Mouse (Mus musculus) kidney, adult 9 months (tissue): ENCODE measurements at regions not wholly inside any gene's neighbourhood (a gene's known extent, or its start where the extent isn't known, plus 50 kb on each side); places are given as distances from the start of the nearest gene placed in this dataset.
A peak's percentile ranks its signal among the peaks of the same experiment; 100 is the strongest.

Experiments
- DNase-seq: peaks from one replicate; pipeline ENCODE4 v3.0.0; 2022

GRCm38 (mm10) chr1:166811341-166812071 is 129.9 kb upstream of the Fmo9 start:
- DNase-seq = no peak

GRCm38 (mm10) chr1:166812072-166812461 is 130.4 kb upstream of the Fmo9 start:
- DNase-seq = no peak

- DNase-seq = no peak
These were observed 131.3 kb upstream of the Fmo9 start for GRCm38 (mm10) chr1:166812920-166813439.

GRCm38 (mm10) chr1:166817927-166818326 is 136.3 kb upstream of the Fmo9 start:
- DNase-seq = no peak

GRCm38 (mm10) chr1:166818682-166819081 is 137.0 kb upstream of the Fmo9 start:
- no peak for DNase-seq

- no peak for DNase-seq
These were observed 137.8 kb upstream of the Fmo9 start for GRCm38 (mm10) chr1:166819420-166819819.

GRCm38 (mm10) chr1:166820050-166820449 is 138.4 kb upstream of the Fmo9 start:
- no peak for DNase-seq

GRCm38 (mm10) chr1:166821146-166821545 is 139.5 kb upstream of the Fmo9 start:
- DNase-seq = no peak

GRCm38 (mm10) chr1:166837299-166837698 is 155.7 kb upstream of the Fmo9 start:
- DNase-seq = no peak

GRCm38 (mm10) chr1:166839833-166840232 is 158.2 kb upstream of the Fmo9 start:
- no peak for DNase-seq

- peak; percentile 40 for DNase-seq
These were observed 157.8 kb upstream of the Fam78b start for GRCm38 (mm10) chr1:166843397-166843877.

GRCm38 (mm10) chr1:166846566-166846965 is 154.7 kb upstream of the Fam78b start:
- no peak for DNase-seq

GRCm38 (mm10) chr1:166847233-166847632 is 154.0 kb upstream of the Fam78b start:
- DNase-seq = no peak

GRCm38 (mm10) chr1:166848015-166848535 is 153.1 kb upstream of the Fam78b start:
- DNase-seq = no peak

- DNase-seq = no peak
These were observed 145.2 kb upstream of the Fam78b start for GRCm38 (mm10) chr1:166855988-166856387.

GRCm38 (mm10) chr1:166866256-166866655 is 135.0 kb upstream of the Fam78b start:
- DNase-seq = no peak

- no peak for DNase-seq
These were observed 130.0 kb upstream of the Fam78b start for GRCm38 (mm10) chr1:166871258-166871657.

GRCm38 (mm10) chr1:166876452-166876851 is 124.8 kb upstream of the Fam78b start:
- DNase-seq = no peak

- DNase-seq = no peak
These were observed 118.0 kb upstream of the Fam78b start for GRCm38 (mm10) chr1:166883215-166883614.

GRCm38 (mm10) chr1:166895945-166896344 is 105.3 kb upstream of the Fam78b start:
- no peak for DNase-seq

GRCm38 (mm10) chr1:166898741-166899140 is 102.5 kb upstream of the Fam78b start:
- no peak for DNase-seq

GRCm38 (mm10) chr1:166899238-166899637 is 102.0 kb upstream of the Fam78b start:
- DNase-seq = peak; percentile 1

GRCm38 (mm10) chr1:166900028-166900427 is 101.2 kb upstream of the Fam78b start:
- DNase-seq = no peak

- no peak for DNase-seq
These were observed 100.6 kb upstream of the Fam78b start for GRCm38 (mm10) chr1:166900441-166901161.
